Mouse (Mus musculus) erythroblast, embryonic 14.5 days (primary cell): ENCODE data around the gene Supt16. TPM values are rescaled to one million over a fixed set of nuclear protein-coding genes. Genes with fewer than 3 reads are reported as not detected.

Experiments
- H3K27me3 ChIP-seq: 2 replicates; pipeline ENCODE4 v1.6.1; 2012; ENCODE audit warnings: inconsistent platforms; ENCODE audit not compliant: control insufficient read depth
- H3K36me3 ChIP-seq: 2 replicates; pipeline ENCODE4 v1.6.1; 2012; ENCODE audit warnings: mild to moderate bottlenecking, inconsistent platforms; ENCODE audit not compliant: control insufficient read depth
- H3K4me1 ChIP-seq: 2 replicates; pipeline ENCODE4 v1.6.1; 2012; ENCODE audit warnings: inconsistent platforms; ENCODE audit not compliant: control insufficient read depth
- H3K4me3 ChIP-seq: replicated peaks from 2 replicates; pipeline ENCODE3; 2012; ENCODE audit warnings: moderate library complexity, mild to moderate bottlenecking, inconsistent platforms
- H3K9me3 ChIP-seq: 2 replicates; pipeline ENCODE4 v1.6.1; 2012; ENCODE audit warnings: low read length, inconsistent platforms, mixed read lengths; ENCODE audit not compliant: control insufficient read depth
- GATA1 ChIP-seq: IDR thresholded peaks from 2 replicates; pipeline ENCODE4 v1.6.1; 2012; ENCODE audit warnings: low read length, inconsistent platforms, mixed read lengths
- TAL1 ChIP-seq: IDR thresholded peaks from 3 replicates; pipeline ENCODE4 v1.6.1; 2012; ENCODE audit warnings: low read length, inconsistent platforms, mixed read lengths
- polyA plus RNA-seq: library from polyadenylated mRNA; stranded (reverse); fragments of >175 nt; gene quantifications from 2 replicates; pipeline ENCODE4 v1.2.3, GENCODE M21; 2012

Supt16 gene
- 2.0 and 2.6 TPM in 2 replicates for polyA plus RNA-seq

- H3K4me1 ChIP-seq: peaks cover 59% of the 10 kb centered on the region
- TF ChIP-seq TAL1 (no peak), GATA1 (no peak)
- H3K27me3 ChIP-seq: no peaks in the 10 kb centered on the region
- peak within 1 kb of the TSS; percentile 74 for H3K4me3 ChIP-seq
- H3K36me3 ChIP-seq: peaks cover 67% of the 10 kb centered on the region
- H3K9me3 ChIP-seq: no peaks in the 10 kb centered on the region
Observed at GRCm38 (mm10) chr14:52197156-52197878, at the start of gene Supt16. Gene Supt16 (minus strand): TSS chr14:52197416.

- Histone ChIP-seq H3K4me1 (peaks cover 37% of the 10 kb centered on the region), H3K9me3 (no peaks in the 10 kb centered on the region), H3K27me3 (no peaks in the 10 kb centered on the region), H3K4me3 (no peak overlapping the region), H3K36me3 (no peaks in the 10 kb centered on the region)
- TF ChIP-seq TAL1: no peak
- TF ChIP-seq GATA1: no peak
Observed at GRCm38 (mm10) chr14:52246129-52246528, 48.9 kb upstream of the Supt16 start.

- peaks cover 40% of the 10 kb centered on the region for H3K4me1 ChIP-seq
- TF ChIP-seq GATA1 (no peak), TAL1 (no peak)
- H3K9me3 ChIP-seq: no peaks in the 10 kb centered on the region
- H3K27me3 ChIP-seq: no peaks in the 10 kb centered on the region
- H3K4me3 ChIP-seq: peak overlapping the region; percentile 78
- no peaks in the 10 kb centered on the region for H3K36me3 ChIP-seq
Observed at GRCm38 (mm10) chr14:52244690-52245042, 47.5 kb upstream of the Supt16 start.

GRCm38 (mm10) chr14:52244041-52244689, 46.9 kb upstream of the Supt16 start:
- no peaks in the 10 kb centered on the region; the same call in 1 of the 2 replicates for H3K36me3 ChIP-seq
- peak overlapping the region; percentile 78 for H3K4me3 ChIP-seq
- peaks cover 42% of the 10 kb centered on the region for H3K4me1 ChIP-seq
- H3K9me3 ChIP-seq: no peaks in the 10 kb centered on the region
- no peaks in the 10 kb centered on the region for H3K27me3 ChIP-seq
- TF ChIP-seq TAL1: no peak
- TF ChIP-seq GATA1: no peak

- Histone ChIP-seq H3K27me3 (no peaks in the 10 kb centered on the region), H3K36me3 (peaks cover 60% of the 10 kb centered on the region), H3K4me1 (peaks cover 9% of the 10 kb centered on the region), H3K4me3 (no peak overlapping the region), H3K9me3 (no peaks in the 10 kb centered on the region)
- TF ChIP-seq GATA1: no peak
- no peak for TF ChIP-seq TAL1
Observed at GRCm38 (mm10) chr14:52236216-52236615, 39.0 kb upstream of the Supt16 start.

GRCm38 (mm10) chr14:52235165-52235564, 37.9 kb upstream of the Supt16 start:
- H3K4me3 ChIP-seq: no peak overlapping the region

GRCm38 (mm10) chr14:52232249-52232648, 35.0 kb upstream of the Supt16 start:
- TF ChIP-seq TAL1 (no peak), GATA1 (no peak)
- peaks cover 96% of the 10 kb centered on the region for H3K36me3 ChIP-seq

More at GRCm38 (mm10) chr14:52235165-52235564, 37.9 kb upstream of the Supt16 start:
- peaks cover 71% of the 10 kb centered on the region for H3K36me3 ChIP-seq
- TF ChIP-seq TAL1: no peak
- no peak for TF ChIP-seq GATA1
- no peaks in the 10 kb centered on the region for H3K27me3 ChIP-seq
- H3K4me1 ChIP-seq: peaks cover 6% of the 10 kb centered on the region
- H3K9me3 ChIP-seq: no peaks in the 10 kb centered on the region

GRCm38 (mm10) chr14:52225972-52226371, 28.8 kb upstream of the Supt16 start:
- Histone ChIP-seq H3K4me3 (no peak overlapping the region), H3K9me3 (no peaks in the 10 kb centered on the region), H3K36me3 (peaks cover 99% of the 10 kb centered on the region), H3K4me1 (peaks cover 3% of the 10 kb centered on the region), H3K27me3 (no peaks in the 10 kb centered on the region)
- TF ChIP-seq GATA1 (no peak), TAL1 (no peak)

More at GRCm38 (mm10) chr14:52232249-52232648, 35.0 kb upstream of the Supt16 start:
- Histone ChIP-seq H3K4me1 (peaks cover 4% of the 10 kb centered on the region; the same call in 1 of the 2 replicates), H3K4me3 (no peak overlapping the region), H3K27me3 (no peaks in the 10 kb centered on the region), H3K9me3 (no peaks in the 10 kb centered on the region)

GRCm38 (mm10) chr14:52217261-52217660, 20.0 kb upstream of the Supt16 start:
- peaks cover 2% of the 10 kb centered on the region; the same call in 1 of the 2 replicates for H3K4me1 ChIP-seq
- no peaks in the 10 kb centered on the region for H3K9me3 ChIP-seq
- no peaks in the 10 kb centered on the region for H3K27me3 ChIP-seq
- H3K36me3 ChIP-seq: peaks cover 95% of the 10 kb centered on the region
- TF ChIP-seq TAL1: no peak
- no peak overlapping the region for H3K4me3 ChIP-seq
